Mouse (Mus musculus): ENCODE measurements around the gene Lag3.

- TF ChIP-seq EP300 (IDR thresholded peaks at IDR 0.05; ENCODE audit: low read depth), result no peak
- no peak for TF ChIP-seq CTCF (IDR thresholded peaks at IDR 0.05; ENCODE audit: low read depth)
These were observed 13.1 kb downstream of the Lag3 start for GRCm38 (mm10) chr6:124898359-124898758.
